Mouse (Mus musculus): ENCODE results near the gene Sptb. TPM values are rescaled to one million over a fixed set of nuclear protein-coding genes. Genes with fewer than 3 reads are reported as not detected.

Gene Sptb
- polyA plus RNA-seq, 1 experiment from 2014 or later: 4.8 TPM

DNA sequence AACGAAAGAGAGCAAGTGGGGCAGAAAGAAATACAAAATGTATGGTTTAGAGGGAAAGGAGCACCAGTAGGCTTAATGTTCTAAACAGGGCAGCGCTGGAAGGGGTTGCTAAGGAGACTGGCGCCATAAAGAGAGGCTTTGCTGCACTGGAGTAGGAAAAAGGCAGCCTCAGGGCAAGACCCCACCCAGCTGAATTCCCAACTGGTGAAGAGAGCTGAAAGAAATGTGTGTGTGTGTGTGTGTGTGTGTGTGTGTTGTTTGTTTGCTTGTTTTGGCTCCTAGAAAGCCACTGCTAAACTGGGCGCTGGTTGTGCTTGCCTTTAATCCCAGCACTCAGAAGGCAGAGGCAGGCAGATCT lies 94.8 kb downstream of the Sptb start:
- Histone ChIP-seq H3K36me3 (no peaks in the 10 kb centered on the region), H3K4me1 (replicated peaks) (peaks cover 19% of the 10 kb centered on the region), H3K27me3 (ENCODE audit: insufficient read depth, poor library complexity, severe bottlenecking) (no peaks in the 10 kb centered on the region), H3K4me3 (no peak overlapping the region), H3K9me3 (no peaks in the 10 kb centered on the region), H3K27ac (peak overlapping the region; percentile 40; the same call in 1 of the 2 replicates)
- 79% methylated on average over 4 of the region's 4 CpGs for WGBS
- DNase-seq (ENCODE audit: low spot score): no peak

DNA sequence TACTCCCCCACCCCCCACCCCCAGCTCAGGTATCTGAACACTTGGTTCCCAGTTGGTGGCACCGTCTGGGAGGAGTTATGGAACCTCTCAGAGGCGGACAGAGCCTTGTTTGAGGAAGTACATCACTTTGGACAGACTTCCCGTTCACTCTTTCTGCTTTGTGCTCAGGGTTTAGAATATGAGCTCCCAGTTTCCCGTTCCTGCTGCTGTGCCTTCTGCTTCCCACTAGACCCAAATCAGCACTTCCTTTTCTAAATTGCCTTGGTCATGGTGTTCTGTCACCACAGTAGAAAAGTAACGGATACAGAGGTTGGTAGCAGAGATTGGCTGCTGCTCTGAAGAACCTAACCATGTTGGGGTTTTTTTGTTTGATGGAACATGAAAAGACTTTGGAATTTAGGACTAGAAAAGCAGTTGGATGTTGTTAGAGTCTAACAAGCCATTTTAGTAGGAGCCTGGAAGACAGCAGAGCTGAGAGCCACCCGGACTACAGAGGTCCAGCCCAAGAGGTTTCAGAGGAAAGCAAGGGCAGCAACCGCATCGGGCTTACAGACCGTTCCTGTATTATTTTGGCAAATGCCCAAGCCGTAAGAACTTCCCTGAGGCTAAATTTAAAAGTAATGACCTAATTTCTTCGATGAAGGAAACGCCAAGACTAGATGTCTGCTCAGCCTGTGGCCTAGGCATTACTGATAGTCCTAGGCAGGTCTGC lies 95.3 kb downstream of the Sptb start:
- peaks cover 24% of the 10 kb centered on the region for H3K4me1 ChIP-seq (replicated peaks)
- no peaks in the 10 kb centered on the region for H3K36me3 ChIP-seq
- no peaks in the 10 kb centered on the region for H3K27me3 ChIP-seq (ENCODE audit: insufficient read depth, poor library complexity, severe bottlenecking)
- 82% methylated on average over 12 of the region's 12 CpGs for WGBS
- H3K4me3 ChIP-seq: no peak overlapping the region
- H3K27ac ChIP-seq: peak overlapping the region; percentile 40; the same call in 1 of the 2 replicates
- no peak for DNase-seq (ENCODE audit: low spot score)
- H3K9me3 ChIP-seq: no peaks in the 10 kb centered on the region

DNA sequence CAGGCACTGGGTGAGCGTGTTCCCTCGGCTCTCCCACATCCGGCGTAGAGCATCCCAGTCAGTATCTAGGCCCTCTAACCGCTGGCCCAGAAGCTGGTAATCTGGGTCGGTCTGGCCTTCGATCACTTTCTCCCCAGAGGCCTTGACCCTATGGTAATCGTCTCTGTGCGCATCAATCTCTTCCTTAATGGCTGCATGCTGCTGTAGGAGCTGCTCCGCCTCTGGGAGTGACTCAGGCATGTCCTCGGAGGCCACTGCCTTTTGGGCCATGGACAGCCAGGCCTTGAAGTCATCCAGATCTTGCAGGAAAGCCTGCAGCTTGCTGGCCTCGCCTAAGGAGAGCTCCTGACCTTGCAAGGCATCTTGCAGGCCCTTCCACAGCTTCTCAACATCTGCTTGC lies 97.7 kb downstream of the Sptb start:
- Histone ChIP-seq H3K27ac (no peak overlapping the region), H3K27me3 (ENCODE audit: insufficient read depth, poor library complexity, severe bottlenecking) (0 out of 2 replicates have a peak, but pooled peaks cover 8% of the 10 kb centered on the region), H3K4me3 (no peak overlapping the region), H3K4me1 (replicated peaks) (peaks cover 16% of the 10 kb centered on the region), H3K9me3 (no peaks in the 10 kb centered on the region), H3K36me3 (no peaks in the 10 kb centered on the region)
- 83% methylated on average over 12 of the region's 12 CpGs for WGBS
- DNase-seq (ENCODE audit: low spot score): no peak

DNA sequence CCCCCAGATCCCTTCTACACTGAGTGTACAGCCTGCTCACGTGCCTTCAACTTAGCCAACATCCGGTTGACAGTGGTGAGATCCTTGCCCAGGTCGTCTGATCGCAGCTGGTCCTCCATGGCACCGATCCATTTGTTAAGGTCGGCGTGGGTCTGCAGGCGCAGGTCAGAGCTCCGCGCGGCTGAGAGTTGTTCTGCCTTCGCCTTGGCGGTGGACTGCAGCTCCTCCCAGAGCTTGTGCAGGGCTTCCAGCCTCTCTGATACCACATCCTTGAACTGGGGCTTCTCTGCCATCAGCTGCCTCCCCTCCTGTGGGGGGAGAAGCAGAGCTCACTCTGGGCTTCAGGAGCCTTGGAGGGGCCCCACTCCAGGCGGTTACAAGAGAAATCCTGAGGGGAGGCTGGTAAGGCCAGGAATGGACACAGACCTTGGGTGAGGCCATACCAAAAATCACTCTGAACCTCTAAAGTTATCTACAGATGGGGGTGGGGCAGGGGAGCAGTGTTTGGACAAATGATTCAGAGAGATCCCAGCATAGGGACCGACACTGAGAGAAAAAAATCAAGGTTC lies 101.3 kb downstream of the Sptb start:
- DNase-seq (ENCODE audit: low spot score): no peak
- 82% methylated on average over 15 of the region's 15 CpGs for WGBS
- Histone ChIP-seq H3K4me3 (no peak overlapping the region), H3K27ac (no peak overlapping the region), H3K9me3 (no peaks in the 10 kb centered on the region), H3K4me1 (replicated peaks) (peaks cover 15% of the 10 kb centered on the region), H3K36me3 (no peaks in the 10 kb centered on the region), H3K27me3 (ENCODE audit: insufficient read depth, poor library complexity, severe bottlenecking) (peaks cover 8% of the 10 kb centered on the region; the same call in 1 of the 2 replicates)

DNA sequence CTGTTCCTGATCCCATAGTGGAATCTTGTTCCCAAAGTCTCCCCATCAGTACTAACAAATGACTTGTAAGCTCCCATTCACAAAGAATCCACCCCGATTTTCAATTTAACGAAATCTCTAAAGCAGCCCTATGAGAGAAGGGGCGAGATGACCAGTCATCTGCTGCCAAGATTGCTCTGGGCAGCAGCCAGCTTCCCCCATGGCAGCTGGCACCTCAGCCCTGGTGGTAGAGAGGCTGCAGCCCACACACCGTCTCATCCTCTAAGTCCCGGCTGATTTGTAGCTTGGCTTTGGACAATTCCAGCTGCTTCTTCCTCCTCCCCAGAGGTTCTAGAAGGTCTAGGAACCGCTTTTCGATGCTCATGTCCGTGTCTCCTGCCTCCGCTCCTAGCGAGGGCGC lies 102.1 kb downstream of the Sptb start:
- peaks cover 10% of the 10 kb centered on the region; the same call in 1 of the 2 replicates for H3K27me3 ChIP-seq (ENCODE audit: insufficient read depth, poor library complexity, severe bottlenecking)
- no peaks in the 10 kb centered on the region for H3K36me3 ChIP-seq
- H3K27ac ChIP-seq: no peak overlapping the region
- no peaks in the 10 kb centered on the region for H3K9me3 ChIP-seq
- WGBS: 88% methylated on average over 11 of the region's 11 CpGs
- H3K4me3 ChIP-seq: no peak overlapping the region
- peaks cover 15% of the 10 kb centered on the region for H3K4me1 ChIP-seq (replicated peaks)
- no peak for DNase-seq (ENCODE audit: low spot score)

GRCm38 (mm10) chr12:76605837-76606236 lies 104.5 kb downstream of the Sptb start:
- no peak overlapping the region for H3K27ac ChIP-seq
- peaks cover 10% of the 10 kb centered on the region; the same call in 1 of the 2 replicates for H3K27me3 ChIP-seq (ENCODE audit: insufficient read depth, poor library complexity, severe bottlenecking)
- DNase-seq (ENCODE audit: low spot score): no peak
- no peak overlapping the region for H3K4me3 ChIP-seq
- H3K4me1 ChIP-seq (replicated peaks): peaks cover 15% of the 10 kb centered on the region
- H3K9me3 ChIP-seq: no peaks in the 10 kb centered on the region
- WGBS: 65% methylated on average over 3 of the region's 3 CpGs
- H3K36me3 ChIP-seq: no peaks in the 10 kb centered on the region

- H3K4me3 ChIP-seq: no peak overlapping the region
- WGBS: 52% methylated on average over 4 of the region's 4 CpGs
Measured at GRCm38 (mm10) chr12:76604546-76604945, 105.8 kb downstream of the Sptb start.

GRCm38 (mm10) chr12:76603779-76604178 lies 106.6 kb downstream of the Sptb start:
- Histone ChIP-seq H3K27me3 (ENCODE audit: insufficient read depth, poor library complexity, severe bottlenecking) (peaks cover 8% of the 10 kb centered on the region; the same call in 1 of the 2 replicates), H3K36me3 (no peaks in the 10 kb centered on the region), H3K4me3 (no peak overlapping the region), H3K27ac (no peak overlapping the region), H3K4me1 (replicated peaks) (peaks cover 10% of the 10 kb centered on the region), H3K9me3 (no peaks in the 10 kb centered on the region)
- DNase-seq (ENCODE audit: low spot score): no peak
- WGBS: 94% methylated on average over 9 of the region's 9 CpGs

More at GRCm38 (mm10) chr12:76604546-76604945, 105.8 kb downstream of the Sptb start:
- DNase-seq (ENCODE audit: low spot score): no peak
- H3K9me3 ChIP-seq: no peaks in the 10 kb centered on the region
- H3K27ac ChIP-seq: no peak overlapping the region
- H3K27me3 ChIP-seq (ENCODE audit: insufficient read depth, poor library complexity, severe bottlenecking): peaks cover 10% of the 10 kb centered on the region; the same call in 1 of the 2 replicates
- peaks cover 10% of the 10 kb centered on the region for H3K4me1 ChIP-seq (replicated peaks)
- no peaks in the 10 kb centered on the region for H3K36me3 ChIP-seq

GRCm38 (mm10) chr12:76598196-76598928 lies 112.0 kb downstream of the Sptb start:
- Histone ChIP-seq H3K27ac (no peak overlapping the region), H3K4me1 (replicated peaks) (peaks cover 29% of the 10 kb centered on the region), H3K4me3 (no peak overlapping the region), H3K9me3 (no peaks in the 10 kb centered on the region), H3K36me3 (no peaks in the 10 kb centered on the region), H3K27me3 (ENCODE audit: insufficient read depth, poor library complexity, severe bottlenecking) (peaks cover 11% of the 10 kb centered on the region)
- no peak for DNase-seq (ENCODE audit: low spot score)
- 74% methylated on average over 24 of the region's 24 CpGs for WGBS

GRCm38 (mm10) chr12:76597577-76598100 lies 112.7 kb downstream of the Sptb start:
- Histone ChIP-seq H3K9me3 (no peaks in the 10 kb centered on the region), H3K27ac (no peak overlapping the region), H3K4me3 (no peak overlapping the region), H3K27me3 (ENCODE audit: insufficient read depth, poor library complexity, severe bottlenecking) (peaks cover 17% of the 10 kb centered on the region), H3K4me1 (replicated peaks) (peaks cover 29% of the 10 kb centered on the region), H3K36me3 (no peaks in the 10 kb centered on the region)
- DNase-seq (ENCODE audit: low spot score): no peak
- 82% methylated on average over 15 of the region's 15 CpGs for WGBS

DNA sequence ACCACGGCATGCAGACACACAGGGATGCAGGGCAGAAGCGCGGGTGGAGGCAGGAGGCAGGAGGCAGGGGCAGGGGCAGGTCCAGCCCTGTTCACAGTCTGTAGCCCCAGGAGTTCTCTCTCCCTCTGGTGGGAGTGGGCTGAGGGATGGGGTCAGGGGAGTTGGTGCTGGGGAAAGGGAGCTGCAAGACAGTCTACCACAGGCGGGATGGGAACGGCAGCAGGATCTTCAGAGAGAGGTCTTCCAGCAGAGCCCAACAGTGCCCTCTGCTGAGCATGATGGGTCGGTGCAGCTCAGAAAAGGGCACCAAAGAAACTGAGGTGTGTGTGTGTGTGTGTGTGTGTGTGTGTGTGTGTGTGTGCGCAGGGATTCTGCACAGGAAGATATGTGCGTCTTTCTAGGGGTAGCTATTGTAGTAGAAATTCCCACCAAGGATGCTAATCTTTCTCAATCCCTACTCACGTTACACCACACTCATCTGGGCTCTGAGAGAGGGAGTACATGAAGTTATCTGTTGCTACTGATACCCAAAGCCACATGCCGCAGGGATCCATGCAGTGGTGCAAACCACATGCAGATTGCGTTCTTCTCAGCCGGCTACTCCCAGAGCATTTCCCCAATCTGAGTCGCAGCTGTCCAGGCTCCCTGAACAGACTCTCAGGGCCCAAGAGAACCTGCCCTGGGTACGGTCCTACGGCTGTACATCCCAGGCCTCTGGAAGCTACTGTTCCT lies 113.9 kb downstream of the Sptb start:
- H3K27me3 ChIP-seq (ENCODE audit: insufficient read depth, poor library complexity, severe bottlenecking): peaks cover 21% of the 10 kb centered on the region
- peak; percentile 72 for DNase-seq (ENCODE audit: low spot score)
- H3K4me1 ChIP-seq (replicated peaks): peaks cover 29% of the 10 kb centered on the region
- no peaks in the 10 kb centered on the region for H3K9me3 ChIP-seq
- WGBS: 59% methylated on average over 15 of the region's 15 CpGs
- 0 out of 2 replicates have a peak overlapping the region, but pooled peaks have one; percentile 24 for H3K27ac ChIP-seq
- H3K4me3 ChIP-seq: no peak overlapping the region
- H3K36me3 ChIP-seq: no peaks in the 10 kb centered on the region

DNA sequence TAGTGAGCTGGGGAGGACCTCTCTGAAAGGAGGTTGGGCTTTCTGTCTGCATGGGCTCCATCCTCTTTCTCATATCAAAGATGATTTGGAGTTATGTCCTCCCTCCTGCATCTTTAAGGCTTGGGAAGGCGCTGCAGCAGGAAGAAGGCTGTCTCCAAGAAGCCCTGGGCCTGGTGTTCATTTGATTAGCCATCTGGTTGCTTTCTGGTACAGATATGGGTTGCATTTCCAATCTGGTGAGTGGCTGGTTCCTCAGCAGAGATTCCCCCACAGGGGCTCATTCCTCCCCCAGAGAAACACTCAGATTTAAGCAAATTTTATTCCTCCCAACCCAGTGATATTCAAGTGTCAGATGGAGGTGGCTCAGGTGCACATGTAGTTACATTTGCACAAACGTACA lies 114.5 kb downstream of the Sptb start:
- WGBS: 81% methylated on average over 2 of the region's 2 CpGs
- no peak overlapping the region for H3K4me3 ChIP-seq
- no peaks in the 10 kb centered on the region for H3K9me3 ChIP-seq
- DNase-seq (ENCODE audit: low spot score): no peak
- peaks cover 29% of the 10 kb centered on the region for H3K4me1 ChIP-seq (replicated peaks)
- H3K36me3 ChIP-seq: no peaks in the 10 kb centered on the region
- peaks cover 21% of the 10 kb centered on the region for H3K27me3 ChIP-seq (ENCODE audit: insufficient read depth, poor library complexity, severe bottlenecking)
- H3K27ac ChIP-seq: 0 out of 2 replicates have a peak overlapping the region, but pooled peaks have one; percentile 24
